ENCODE assay signal across 15 mouse cellular contexts in genomic region chr8:83583236-83583635, GRCm38 (mm10). TPM values are rescaled to one million over a fixed set of nuclear protein-coding genes. Genes with fewer than 3 reads are reported as not detected.
"Had no signal": no experiment of that assay in that cellular context is flagged by ENCODE, and none has a peak within 500 bp of the region (broad histone marks: within the 10 kb centered on the region; RNA-seq: fewer than 3 reads in every experiment).

No protein-coding gene starts in this region.

- H3K9ac ChIP-seq: liver, embryonic 15.5 days had no signal

- H3K4me2 ChIP-seq: liver, embryonic 11.5 days; liver, embryonic 15.5 days had no signal

- H3K4me3 ChIP-seq: left cerebral cortex, adult 2 months; limb, embryonic 10.5 days; liver, embryonic 15.5 days had no signal

- H3K27ac ChIP-seq: left cerebral cortex, adult 2 months; limb, embryonic 10.5 days; liver, embryonic 15.5 days; stomach, postnatal 0 days had no signal

- H3K9me3 ChIP-seq: limb, embryonic 10.5 days; liver, embryonic 15.5 days had no signal

- H3K27me3 ChIP-seq: liver, embryonic 15.5 days had no signal

- DNase-seq: lung, adult 2 months; lung, postnatal 36 days; thymus, postnatal 4 days had no signal

- ATAC-seq: lung, postnatal 0 days had no signal

RNA-seq across cellular contexts. Expression of gene Olfr370, which starts 47.7 kb away (rescaled TPM):
- total RNA-seq: layer of hippocampus, postnatal 25 days; left cerebral cortex, adult 2 months; left cerebral cortex, postnatal 14 days; megakaryocyte progenitor cell, adult 5-6 weeks; midbrain, postnatal 0 days; neutrophil, adult 5-6 weeks had no signal
- polyA plus RNA-seq: limb, embryonic 10.5 days; limb, embryonic 14.5 days; liver, embryonic 11.5 days; liver, embryonic 15.5 days; lung, adult 2 months; lung, postnatal 0 days; midbrain, postnatal 0 days; stomach, postnatal 0 days had no signal
